Comparison of ENCODE assay signal across 26 mouse cellular contexts in genomic region chr19:28049280-28049679, GRCm38 (mm10).
"Had no signal": no experiment of that assay in that cellular context is flagged by ENCODE, and none has a peak within 500 bp of the region (broad histone marks: within the 10 kb centered on the region; RNA-seq: fewer than 3 reads in every experiment).

No protein-coding gene starts in this region.

- H3K36me3 ChIP-seq: hindbrain, embryonic 10.5 days; hindbrain, embryonic 12.5 days; intestine, embryonic 15.5 days; limb, embryonic 10.5 days; limb, embryonic 12.5 days; liver, embryonic 13.5 days; liver, embryonic 15.5 days had no signal

- DNase-seq: gastrocnemius, adult 2 months; gastrocnemius, postnatal 10 days; gastrocnemius, postnatal 25 days; heart, adult 18-20 months; heart, postnatal 10 days; heart, postnatal 4 days; kidney, adult 18-20 months; kidney, adult 8-10 months; kidney, postnatal 14 days; kidney, postnatal 4 days; liver; liver, embryonic 13.5 days had no signal

- H3K27me3 ChIP-seq: hindbrain, embryonic 12.5 days; intestine, embryonic 15.5 days; limb, embryonic 12.5 days; liver, embryonic 13.5 days; liver, embryonic 15.5 days had no signal

- ATAC-seq: hindbrain, embryonic 16.5 days; inflammation-experienced regulatory T-cells, adult 6 months; intestine, embryonic 15.5 days; intestine, postnatal 0 days had no signal

- H3K4me3 ChIP-seq: gastrocnemius, adult 2 months; hindbrain, embryonic 10.5 days; hindbrain, embryonic 12.5 days; intestine, embryonic 15.5 days; layer of hippocampus, adult 2 months; left cerebral cortex, adult 2 months; limb, embryonic 10.5 days; limb, embryonic 12.5 days; liver, embryonic 13.5 days; liver, embryonic 15.5 days had no signal

- H3K4me2 ChIP-seq: heart, embryonic 11.5 days; hindbrain, embryonic 12.5 days; hindbrain, embryonic 14.5 days; intestine, embryonic 15.5 days; limb, embryonic 12.5 days; liver, embryonic 11.5 days; liver, embryonic 13.5 days; liver, embryonic 15.5 days had no signal
